ENCODE assay signal across 38 mouse cellular contexts in the genomic region with DNA sequence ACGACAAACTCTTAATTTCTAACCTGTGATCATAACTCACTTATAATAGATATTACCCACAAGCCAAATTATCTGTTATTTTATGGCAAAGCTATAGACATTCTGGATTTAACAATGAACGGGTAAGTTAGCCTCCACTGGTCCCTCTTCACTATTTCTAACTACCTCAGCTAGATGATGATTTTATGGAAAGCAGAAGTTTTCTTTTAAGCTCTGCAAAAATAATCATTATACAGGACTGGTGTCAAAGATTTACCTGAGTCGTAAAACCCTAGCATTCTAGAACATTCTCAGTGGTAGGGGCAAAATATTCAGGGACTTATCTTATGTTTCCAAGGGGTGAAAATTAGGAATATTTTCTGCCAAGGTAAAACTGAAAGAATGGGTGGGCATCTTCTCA. TPM values are rescaled to one million over a fixed set of nuclear protein-coding genes. Genes with fewer than 3 reads are reported as not detected.
"Had no signal": no experiment of that assay in that cellular context is flagged by ENCODE, and none has a peak within 500 bp of the region (broad histone marks: within the 10 kb centered on the region; RNA-seq: fewer than 3 reads in every experiment).

No protein-coding gene starts in this region.

- H3K9me3 ChIP-seq: embryonic facial prominence, embryonic 10.5 days; embryonic facial prominence, embryonic 12.5 days; embryonic facial prominence, embryonic 13.5 days; embryonic facial prominence, embryonic 15.5 days; forebrain, embryonic 10.5 days; forebrain, embryonic 12.5 days; forebrain, embryonic 13.5 days; forebrain, embryonic 15.5 days had no signal

- ATAC-seq: forebrain, embryonic 13.5 days; forebrain, embryonic 14.5 days; forebrain, embryonic 15.5 days; forebrain, embryonic 16.5 days; forebrain, postnatal 0 days had no signal

- H3K9ac ChIP-seq: embryonic facial prominence, embryonic 12.5 days; embryonic facial prominence, embryonic 13.5 days; embryonic facial prominence, embryonic 15.5 days; forebrain, embryonic 12.5 days; forebrain, embryonic 13.5 days; forebrain, embryonic 15.5 days; forebrain, postnatal 0 days had no signal

- DNase-seq: cerebellum, adult 2 months; cerebellum, adult 8-10 months; cerebellum, adult 9-10 months; cerebellum, adult 9-11 months; cerebellum, postnatal 10 days; cerebellum, postnatal 14 days; cerebellum, postnatal 25 days; cerebellum, postnatal 36 days; embryo, embryonic 11 days; forebrain, postnatal 0 days; gastrocnemius, adult 2 months; gastrocnemius, postnatal 10 days; gastrocnemius, postnatal 14 days; gastrocnemius, postnatal 25 days; gastrocnemius, postnatal 36 days; heart, adult 11 months; heart, adult 18-20 months had no signal

- H3K27ac ChIP-seq: embryonic facial prominence, embryonic 10.5 days; embryonic facial prominence, embryonic 12.5 days; embryonic facial prominence, embryonic 13.5 days; embryonic facial prominence, embryonic 15.5 days; forebrain, embryonic 10.5 days; forebrain, embryonic 12.5 days; forebrain, embryonic 13.5 days; forebrain, embryonic 15.5 days; gastrocnemius, adult 2 months had no signal

- H3K36me3 ChIP-seq: embryonic facial prominence, embryonic 10.5 days; embryonic facial prominence, embryonic 12.5 days; embryonic facial prominence, embryonic 13.5 days; embryonic facial prominence, embryonic 15.5 days; forebrain, embryonic 10.5 days; forebrain, embryonic 12.5 days; forebrain, embryonic 15.5 days had no signal

- H3K4me1 ChIP-seq: embryonic facial prominence, embryonic 10.5 days; embryonic facial prominence, embryonic 12.5 days; embryonic facial prominence, embryonic 13.5 days; embryonic facial prominence, embryonic 15.5 days; forebrain, embryonic 10.5 days; forebrain, embryonic 12.5 days; forebrain, embryonic 13.5 days; forebrain, embryonic 15.5 days had no signal

- H3K4me2 ChIP-seq: embryonic facial prominence, embryonic 12.5 days; embryonic facial prominence, embryonic 13.5 days; embryonic facial prominence, embryonic 15.5 days; forebrain, embryonic 12.5 days; forebrain, embryonic 13.5 days; forebrain, embryonic 15.5 days had no signal

- H3K27me3 ChIP-seq: embryonic facial prominence, embryonic 12.5 days; embryonic facial prominence, embryonic 13.5 days; embryonic facial prominence, embryonic 15.5 days; forebrain, embryonic 12.5 days; forebrain, embryonic 13.5 days; forebrain, embryonic 15.5 days had no signal

- H3K4me3 ChIP-seq: embryonic facial prominence, embryonic 10.5 days; embryonic facial prominence, embryonic 12.5 days; embryonic facial prominence, embryonic 13.5 days; embryonic facial prominence, embryonic 15.5 days; erythroblast, embryonic 14.5 days; forebrain, embryonic 10.5 days; forebrain, embryonic 12.5 days; forebrain, embryonic 13.5 days; forebrain, embryonic 15.5 days; gastrocnemius, adult 2 months had no signal

RNA-seq across cellular contexts. Expression of gene Ugt3a2, which starts 1.3 kb away (rescaled TPM):
- total RNA-seq: common myeloid progenitor, adult 5-6 weeks; forebrain, postnatal 0 days; gastrocnemius, adult 18-20 months; gastrocnemius, adult 2 months; gastrocnemius, adult 8-10 months; gastrocnemius, postnatal 10 days; gastrocnemius, postnatal 14 days; gastrocnemius, postnatal 25 days; gastrocnemius, postnatal 36 days; gastrocnemius, postnatal 4 days; granulocyte monocyte progenitor cell, adult 5-6 weeks; heart, adult 18-20 months had no signal
- polyA plus RNA-seq: cerebellum, adult 2 months; cortical plate, adult 2 months; embryonic facial prominence, embryonic 10.5 days; embryonic facial prominence, embryonic 11.5 days; embryonic facial prominence, embryonic 12.5 days; embryonic facial prominence, embryonic 13.5 days; embryonic facial prominence, embryonic 14.5 days; embryonic facial prominence, embryonic 15.5 days; erythroblast, embryonic 14.5 days; forebrain, embryonic 10.5 days; forebrain, embryonic 11.5 days; forebrain, embryonic 12.5 days; forebrain, embryonic 13.5 days; forebrain, embryonic 14.5 days; forebrain, embryonic 15.5 days; forebrain, embryonic 16.5 days; forebrain, postnatal 0 days; frontal cortex, adult 2 months had no signal

RNA-seq across cellular contexts. Expression of gene Ugt3a1, which starts 59.9 kb away (rescaled TPM):
- total RNA-seq: common myeloid progenitor, adult 5-6 weeks; forebrain, postnatal 0 days; gastrocnemius, adult 18-20 months; gastrocnemius, adult 2 months; gastrocnemius, adult 8-10 months; gastrocnemius, postnatal 10 days; gastrocnemius, postnatal 14 days; gastrocnemius, postnatal 25 days; gastrocnemius, postnatal 36 days; gastrocnemius, postnatal 4 days; granulocyte monocyte progenitor cell, adult 5-6 weeks; heart, adult 18-20 months had no signal
- polyA plus RNA-seq: cerebellum, adult 2 months; cortical plate, adult 2 months; embryonic facial prominence, embryonic 10.5 days; embryonic facial prominence, embryonic 11.5 days; embryonic facial prominence, embryonic 12.5 days; embryonic facial prominence, embryonic 13.5 days; embryonic facial prominence, embryonic 14.5 days; erythroblast, embryonic 14.5 days; forebrain, embryonic 10.5 days; forebrain, embryonic 11.5 days; forebrain, embryonic 12.5 days; forebrain, embryonic 13.5 days; forebrain, embryonic 14.5 days; forebrain, embryonic 15.5 days; forebrain, embryonic 16.5 days; forebrain, postnatal 0 days; frontal cortex, adult 2 months had no signal
